Mouse (Mus musculus): ENCODE results near the gene Ccdc73.

Gene Ccdc73

DNA sequence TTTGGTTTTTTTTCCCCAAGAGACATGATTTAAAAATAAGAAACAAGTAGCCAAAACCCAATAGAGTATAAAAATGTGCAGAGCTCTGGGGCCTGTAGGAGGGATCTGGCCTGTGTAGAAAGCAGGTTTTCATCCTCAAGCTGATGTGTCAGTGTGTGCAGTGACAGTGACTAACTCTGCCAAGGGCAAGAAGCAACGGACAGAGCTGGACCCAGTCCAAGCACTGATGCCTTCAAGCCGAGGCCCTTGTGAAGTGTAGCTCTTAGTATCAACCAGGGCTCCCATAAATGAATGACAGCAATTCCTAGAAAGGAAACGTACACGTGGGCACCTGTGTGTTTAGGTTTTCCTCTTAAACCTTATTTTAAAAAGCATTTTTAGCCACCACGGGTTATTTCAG, 161.2 kb downstream of the Ccdc73 start:
- no peak for DNase-seq (ENCODE audit: low spot score)

DNA sequence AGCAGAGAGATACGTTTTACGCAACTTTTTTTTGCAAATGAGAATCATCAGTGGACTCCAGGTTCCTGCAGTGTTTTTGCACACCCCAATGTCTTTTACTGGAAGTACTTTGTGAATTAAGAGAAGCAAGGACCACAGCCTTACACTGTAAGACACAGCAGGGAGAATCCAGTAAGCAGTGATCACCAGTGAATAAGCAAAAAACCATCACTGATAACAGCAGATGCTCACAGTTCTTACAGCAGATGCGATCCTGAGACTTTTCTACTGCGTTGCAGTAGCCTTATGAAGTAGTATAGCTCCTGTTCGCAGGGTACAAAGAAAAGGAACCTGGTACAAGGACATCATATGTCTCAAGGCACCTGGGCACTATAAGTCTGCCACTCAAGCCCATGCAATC, 162.9 kb downstream of the Ccdc73 start:
- DNase-seq (ENCODE audit: low spot score) = no peak

DNA sequence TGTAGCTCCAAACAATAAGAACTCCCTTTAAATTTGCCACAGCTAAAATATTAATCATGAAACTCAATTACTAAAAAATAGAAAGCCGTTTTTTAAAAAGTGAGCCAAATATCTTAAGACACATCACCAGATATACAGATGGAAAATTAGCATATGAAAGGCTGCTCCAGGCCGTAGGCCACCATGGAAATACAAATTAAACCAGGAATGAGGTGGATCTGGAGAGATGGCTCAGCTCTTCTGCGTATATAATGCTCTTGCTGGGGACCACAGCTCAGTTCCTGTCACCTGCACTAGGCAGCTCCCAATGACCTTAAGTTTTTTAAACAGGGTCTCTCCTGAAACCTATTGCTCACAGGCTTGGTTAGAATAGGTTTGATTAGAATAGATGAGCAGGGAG, 166.5 kb downstream of the Ccdc73 start:
- no peak for DNase-seq (ENCODE audit: low spot score)

DNA sequence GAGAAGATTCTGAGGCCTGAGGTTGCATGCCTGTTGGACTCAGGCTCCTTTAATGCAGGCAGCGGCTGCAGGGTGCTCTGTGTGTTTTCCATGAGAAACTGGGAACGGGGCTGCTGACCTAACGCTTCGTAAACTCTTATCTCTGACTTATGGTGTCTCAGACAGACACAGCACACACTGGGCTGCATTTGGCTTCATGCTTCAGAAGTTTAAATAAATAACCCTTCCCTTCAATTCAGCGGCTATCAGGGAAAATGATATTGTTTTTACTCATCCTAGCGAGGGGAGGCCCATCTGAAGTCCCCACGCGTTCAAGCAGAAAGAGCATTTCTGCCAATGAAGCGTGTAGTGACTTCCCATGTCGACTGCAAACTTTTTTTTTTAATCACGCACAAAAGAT, 168.4 kb downstream of the Ccdc73 start:
- no peak for DNase-seq (ENCODE audit: low spot score)

DNA sequence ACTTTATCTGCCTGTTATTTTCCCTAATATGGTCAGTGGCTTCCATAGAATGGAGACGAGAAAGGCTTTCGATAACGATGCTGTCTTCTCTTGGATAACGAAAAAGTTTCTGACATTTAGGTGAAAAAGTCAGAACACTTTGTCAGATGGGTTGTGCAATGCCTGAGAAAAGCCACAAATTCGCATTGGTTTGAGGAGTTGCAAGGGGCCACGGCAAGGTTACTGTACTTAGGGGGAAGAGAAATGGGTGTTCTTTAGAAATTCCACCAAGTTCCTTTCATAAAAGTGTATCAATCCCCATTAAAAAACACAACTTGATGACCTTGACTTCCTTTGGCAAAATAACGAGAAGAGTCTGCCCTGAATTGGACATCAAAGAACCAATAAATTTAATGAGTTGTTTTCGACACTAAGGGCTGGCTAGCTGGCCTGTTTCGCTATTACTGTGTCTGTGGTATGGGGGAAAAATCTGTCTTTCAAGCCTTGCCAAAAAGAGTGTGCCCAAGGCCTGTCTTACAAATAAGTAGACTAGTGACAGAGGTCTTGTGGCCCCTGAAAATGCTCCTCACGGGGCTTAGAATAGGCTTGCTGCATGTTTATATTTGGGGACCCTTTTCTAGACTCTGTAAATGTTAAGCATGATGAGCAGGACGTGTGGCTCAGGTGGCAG, 168.9 kb downstream of the Ccdc73 start:
- DNase-seq (ENCODE audit: low spot score) = no peak

DNA sequence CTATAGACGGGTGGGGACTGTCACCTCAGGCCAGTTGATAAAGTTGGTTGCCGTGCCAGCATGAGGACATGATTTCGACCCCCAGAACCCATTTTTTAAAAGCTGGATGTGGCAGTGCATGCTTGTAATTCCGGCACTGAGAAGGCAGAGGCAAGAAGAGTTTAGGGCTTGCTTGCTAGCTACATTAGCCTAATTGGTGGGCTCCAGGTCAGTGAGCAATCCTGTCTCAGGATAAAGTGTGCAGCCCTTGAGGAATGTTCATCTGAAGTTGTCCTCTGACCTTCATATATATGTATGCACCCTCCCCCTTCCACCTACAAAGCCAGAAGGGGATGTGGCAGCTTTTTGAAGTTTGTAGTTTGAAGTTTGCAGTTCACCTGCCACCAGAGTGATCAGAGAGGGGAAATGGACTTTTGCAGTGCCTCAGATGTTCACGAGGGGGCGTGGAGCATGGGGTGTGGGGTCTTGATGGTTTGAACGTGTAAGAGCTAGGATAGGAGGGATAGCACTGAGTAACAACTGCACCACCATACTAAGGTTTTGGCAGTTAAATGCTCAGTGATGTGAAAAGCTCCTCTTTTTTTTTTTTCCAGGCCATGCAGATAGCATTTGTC, 170.5 kb downstream of the Ccdc73 start:
- DNase-seq (ENCODE audit: low spot score) = no peak

DNA sequence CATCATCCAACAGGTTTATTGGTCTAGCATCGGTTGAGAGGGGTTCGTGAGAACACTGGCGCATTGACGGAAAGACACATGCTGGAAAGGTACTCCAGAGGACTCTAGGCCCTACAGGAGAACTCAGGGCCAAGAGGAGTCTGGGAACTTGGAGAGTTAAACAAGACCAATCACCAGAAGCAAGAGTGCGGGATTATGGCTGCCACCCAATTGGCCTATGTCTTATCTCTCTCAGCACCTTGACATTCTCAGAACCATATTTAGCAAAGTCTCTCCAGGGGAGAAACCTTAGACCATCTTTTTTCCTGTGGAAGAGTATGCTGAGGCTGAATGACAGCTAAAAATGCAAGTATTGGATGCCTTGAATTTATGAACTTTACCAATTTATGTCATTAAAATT, 171.3 kb downstream of the Ccdc73 start:
- DNase-seq (ENCODE audit: low spot score) = no peak

DNA sequence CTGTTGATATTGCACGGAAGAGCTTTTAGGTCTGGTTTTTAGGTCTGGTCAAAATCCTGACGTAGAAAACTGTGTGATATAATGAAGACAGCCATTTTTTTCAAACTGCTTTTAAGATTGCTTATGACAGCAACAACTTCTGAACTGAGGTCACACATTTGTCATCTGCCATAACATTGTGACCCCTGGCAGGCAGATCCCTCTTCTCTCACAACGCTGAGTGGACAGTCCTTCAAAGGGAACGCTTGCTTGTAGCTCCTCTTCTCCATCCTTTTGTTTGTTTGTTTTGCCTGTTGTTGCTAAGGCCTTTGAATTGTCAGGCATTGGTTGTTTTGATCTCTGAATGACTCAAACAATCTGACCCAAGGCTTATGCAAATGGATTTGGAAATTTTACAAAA, 173.3 kb downstream of the Ccdc73 start:
- no peak for DNase-seq (ENCODE audit: low spot score)

DNA sequence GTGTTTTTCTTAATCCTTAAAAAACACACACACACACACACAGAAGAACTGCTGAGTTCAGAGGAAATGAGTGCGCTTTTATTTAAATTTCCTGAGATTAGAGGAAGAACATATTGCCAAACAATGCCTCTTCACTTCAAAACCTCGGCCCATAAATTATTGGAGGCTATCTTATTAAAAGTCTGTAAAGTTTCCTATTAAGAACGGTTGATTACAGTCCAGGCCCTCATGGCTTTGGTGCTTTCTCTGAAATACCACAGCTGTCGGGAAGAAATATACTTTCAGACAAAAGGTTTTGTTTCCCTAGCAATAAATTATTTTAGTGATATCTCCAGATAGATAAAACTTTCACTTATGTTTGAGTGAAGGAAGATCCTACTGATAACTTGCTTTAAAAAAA, 175.5 kb downstream of the Ccdc73 start:
- DNase-seq (ENCODE audit: low spot score) = no peak

DNA sequence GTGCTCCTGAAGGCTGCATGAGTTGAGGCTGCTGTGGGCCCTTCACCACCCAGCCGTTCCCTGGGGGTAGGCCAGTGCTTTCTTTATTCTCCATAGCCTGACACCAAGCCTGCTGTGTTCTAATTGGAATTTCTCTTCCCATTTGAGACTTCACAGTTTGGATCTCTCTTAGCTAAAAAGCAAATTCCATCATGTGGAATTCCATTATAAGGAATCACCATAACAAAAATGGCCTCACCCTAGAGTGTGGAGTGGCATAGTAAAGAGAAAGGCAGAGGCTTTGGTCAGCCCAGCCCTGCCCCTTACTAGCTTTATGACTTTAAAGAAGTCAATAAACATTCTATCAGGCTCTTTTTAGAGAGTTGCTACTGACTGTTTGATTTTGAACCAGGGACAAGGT, 180.7 kb downstream of the Ccdc73 start:
- DNase-seq (ENCODE audit: low spot score) = no peak

DNA sequence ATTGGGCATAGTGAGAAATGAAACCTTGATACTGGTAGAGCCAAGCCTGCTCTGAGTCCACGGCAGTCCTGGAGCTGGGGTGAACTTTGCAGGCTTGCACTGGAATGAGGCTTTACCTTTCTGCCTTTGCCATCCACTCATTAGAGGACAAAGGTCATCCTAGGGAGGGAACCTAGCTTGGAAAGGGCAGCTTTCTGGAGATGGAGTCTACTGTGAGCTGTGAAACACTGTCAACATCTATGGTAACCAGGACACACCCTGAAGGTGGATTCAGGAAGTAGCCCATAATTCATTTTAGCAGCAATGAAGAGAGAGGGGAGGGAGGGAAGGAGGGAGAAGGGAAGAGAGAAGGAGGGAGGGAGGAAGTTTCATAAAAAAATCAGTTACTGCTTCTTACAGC, 187.9 kb downstream of the Ccdc73 start:
- no peak for DNase-seq (ENCODE audit: low spot score)

DNA sequence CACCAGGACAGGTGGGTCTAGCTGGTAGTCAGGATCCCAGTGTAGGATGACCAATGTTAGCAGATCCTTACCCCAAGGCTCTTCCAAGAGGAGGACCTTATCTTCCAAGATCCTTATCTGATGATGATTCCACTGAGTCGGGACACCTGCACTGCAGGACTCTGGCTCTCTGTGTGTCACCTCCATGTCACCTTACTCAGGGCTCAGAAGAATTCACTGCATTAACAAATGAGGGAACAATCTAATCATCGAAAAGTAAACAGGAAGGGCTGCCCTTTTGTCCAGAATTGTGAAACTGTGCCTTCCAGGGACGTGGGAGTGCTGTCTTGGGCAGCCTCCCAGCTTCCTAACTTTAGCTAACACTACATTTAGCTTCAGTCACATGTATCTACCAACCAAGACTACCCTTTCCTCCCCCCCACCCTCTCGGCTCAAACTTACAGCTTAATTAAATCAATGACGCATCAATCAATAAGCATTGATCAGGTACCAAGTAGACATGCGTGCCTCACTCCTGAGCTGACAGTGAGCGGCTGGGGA, 191.0 kb downstream of the Ccdc73 start:
- DNase-seq (ENCODE audit: low spot score) = no peak

DNA sequence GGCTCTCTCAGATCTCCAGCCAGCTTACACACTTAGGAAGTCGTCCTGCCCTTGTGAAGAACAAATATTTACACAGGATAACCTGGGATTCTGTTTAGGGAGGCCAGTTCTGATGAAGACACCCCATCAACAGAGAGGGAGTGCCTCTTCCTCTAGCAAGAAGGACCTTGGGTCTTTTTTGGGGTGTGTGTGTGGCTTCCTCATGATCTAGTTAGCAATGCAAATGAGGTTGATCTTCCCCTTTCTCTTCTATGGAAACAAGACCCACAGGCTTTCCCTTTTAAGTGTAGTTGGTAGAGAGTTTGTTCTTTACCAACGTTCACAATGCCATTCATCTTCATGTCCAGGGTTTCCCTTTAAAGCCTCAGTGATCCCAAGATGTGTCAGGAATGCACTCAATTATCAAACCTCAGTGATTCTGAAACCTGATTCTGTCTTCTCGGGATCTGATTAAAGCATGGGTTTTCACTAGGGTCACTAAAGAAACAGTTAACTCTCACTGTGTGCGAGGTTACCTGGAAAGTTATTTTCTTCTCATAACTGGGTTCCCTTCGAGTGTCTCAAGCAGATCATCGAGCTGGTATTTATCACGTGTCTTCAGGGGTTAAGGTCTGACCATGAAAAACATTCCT, 195.3 kb downstream of the Ccdc73 start:
- DNase-seq (ENCODE audit: low spot score) = no peak

Data from ovary, postnatal 36 days (tissue).